Mouse (Mus musculus) bone marrow, adult 2 months (tissue): Measurements from ENCODE around the gene Commd3.

Experiments
- CTCF ChIP-seq: fragments of 200-500 bp; IDR thresholded peaks from 2 replicates; pipeline ENCODE4 v1.5.1; 2011; ENCODE audit warnings: low read length, control low read depth; ENCODE audit not compliant: control insufficient read depth, insufficient read depth
- POLR2A ChIP-seq: fragments of 200-500 bp; IDR thresholded peaks from 2 replicates; pipeline ENCODE4 v1.6.1; 2011; ENCODE audit warnings: low read depth, mild to moderate bottlenecking, control low read depth, low read length, borderline replicate concordance; ENCODE audit not compliant: control insufficient read depth

GRCm38 (mm10) chr2:18664003-18664402 lies 8.2 kb upstream of the Commd3 start:
- TF ChIP-seq CTCF (no peak), POLR2A (no peak)
